Mouse (Mus musculus): ENCODE results near the gene Phtf2. TPM values are rescaled to one million over a fixed set of nuclear protein-coding genes. Genes with fewer than 3 reads are reported as not detected.
"Not testable (repeated sequence)": the region's sequence is repeated elsewhere in the genome, so short reads cannot be mapped to it uniquely, and the experiment has no call there.

The Phtf2 gene
- total RNA-seq, 2 experiments from 2014 or later, result 5.8 to 6.4 TPM

GRCm38 (mm10) chr5:20715980-20716379, 165.9 kb downstream of the Phtf2 start:
- ATAC-seq (replicated peaks; ENCODE audit: low FRiP score, poor library complexity, severe bottlenecking), result not testable (repeated sequence)

DNA sequence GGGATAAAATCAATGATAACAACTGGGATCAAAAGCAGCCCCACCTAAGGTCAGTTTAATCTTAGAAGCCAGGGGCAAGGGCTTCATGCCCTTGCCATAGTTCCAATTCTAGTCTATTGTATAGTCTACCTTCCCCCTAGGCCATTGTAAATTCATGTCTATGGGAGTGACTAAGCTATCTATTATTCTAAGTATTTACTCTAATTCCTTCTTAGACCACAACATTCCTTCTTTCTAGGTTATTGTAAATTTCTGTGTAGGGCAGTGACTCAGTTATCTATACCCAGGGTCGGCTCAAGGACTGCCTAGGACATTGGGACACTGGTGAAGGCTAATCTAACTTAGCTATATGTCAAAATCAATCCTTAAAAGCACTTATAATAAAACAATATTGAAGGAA, 167.3 kb downstream of the Phtf2 start:
- ATAC-seq (replicated peaks; ENCODE audit: low FRiP score, poor library complexity, severe bottlenecking), result not testable (repeated sequence)

GRCm38 (mm10) chr5:20710845-20711244, 171.1 kb downstream of the Phtf2 start:
- ATAC-seq (replicated peaks; ENCODE audit: low FRiP score, poor library complexity, severe bottlenecking), result not testable (repeated sequence)

Other genes with a start within 250 kb of the Phtf2 start
- 16.1 and 37.8 TPM in 2 replicates for gene Tmem60, start 67 bp upstream of the Phtf2 start, total RNA-seq (2015; ENCODE audit: low replicate concordance)
- 2.8 and 7.0 TPM in 2 replicates for gene Tmem60, start 67 bp upstream of the Phtf2 start, total RNA-seq (2017; ENCODE audit: low replicate concordance)
- 22.5 and 27.6 TPM in 2 replicates for gene Rsbn1l, start 74.3 kb upstream of the Phtf2 start, total RNA-seq (2015; ENCODE audit: low replicate concordance)
- 28.9 and 43.9 TPM in 2 replicates for gene Rsbn1l, start 74.3 kb upstream of the Phtf2 start, total RNA-seq (2017; ENCODE audit: low replicate concordance)
- gene Ptpn12, start 173.8 kb upstream of the Phtf2 start, total RNA-seq (2015; ENCODE audit: low replicate concordance), result 34.9 and 36.7 TPM in 2 replicates
- 26.5 and 31.1 TPM in 2 replicates for gene Ptpn12, start 173.8 kb upstream of the Phtf2 start, total RNA-seq (2017; ENCODE audit: low replicate concordance)